ENCODE assay signal across 8 mouse cellular contexts in the genomic region with DNA sequence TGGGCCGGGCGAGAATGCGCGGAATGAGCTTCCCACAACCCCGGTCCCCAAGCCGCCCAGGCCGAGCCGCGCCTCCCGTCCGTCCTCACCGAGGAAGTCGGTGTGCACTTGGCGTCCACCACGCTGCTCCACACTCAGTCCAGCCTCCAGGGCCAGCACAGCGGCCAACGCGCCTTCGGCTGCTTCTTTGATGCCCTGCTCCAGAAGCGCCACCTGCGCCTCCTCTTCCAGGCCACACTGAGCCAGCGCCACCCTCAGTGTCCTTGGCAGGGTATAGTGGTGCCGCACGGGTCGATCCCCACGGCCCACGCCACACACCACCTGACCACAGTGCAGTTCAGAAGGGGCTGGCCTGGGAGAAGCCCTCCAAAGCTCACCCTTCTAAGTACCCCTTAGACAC. TPM values are rescaled to one million over a fixed set of nuclear protein-coding genes. Genes with fewer than 3 reads are reported as not detected.
DNase-seq lines count a peak whose midpoint lies in the region; ATAC-seq and TF ChIP-seq lines count a peak whose summit lies in the region.

No protein-coding gene starts in this region.

- DNase-seq in kidney, postnatal 0 days (ENCODE audit: low spot score) = no peak
- DNase-seq in kidney, postnatal 4 days = no peak
- peak; percentile 71 for DNase-seq in cerebellum, adult 9-10 months
- no peak for DNase-seq in hindbrain, embryonic 11.5 days (ENCODE audit: low spot score)
- DNase-seq in midbrain, embryonic 11.5 days (ENCODE audit: low spot score, missing footprints) = no peak
- DNase-seq in retina, postnatal 1 day = no peak
- no peak for DNase-seq in embryo, embryonic 10 days (ENCODE audit: low spot score)
- no peak for DNase-seq in kidney, adult 18-20 months

- H3K4me2 ChIP-seq in kidney, postnatal 0 days (ENCODE audit: low read length) = peak overlapping the region; percentile 61
- H3K4me2 ChIP-seq in hindbrain, embryonic 11.5 days (replicated peaks; ENCODE audit: low read depth, low read length) = peak overlapping the region; percentile 76
- H3K4me2 ChIP-seq in midbrain, embryonic 11.5 days = peak overlapping the region; percentile 76

- peak; percentile 29 for ATAC-seq in kidney, postnatal 0 days (replicated peaks; ENCODE audit: low FRiP score, low read depth)
- peak; percentile 63 for ATAC-seq in hindbrain, embryonic 11.5 days (ENCODE audit: low FRiP score)
- ATAC-seq in midbrain, embryonic 11.5 days (ENCODE audit: low FRiP score) = peak; percentile 65

- H3K9ac ChIP-seq in kidney, postnatal 0 days (ENCODE audit: low read depth, low read length) = peak overlapping the region; percentile 71
- peak overlapping the region; percentile 80 for H3K9ac ChIP-seq in hindbrain, embryonic 11.5 days (ENCODE audit: low read depth, low read length)
- H3K9ac ChIP-seq in midbrain, embryonic 11.5 days (ENCODE audit: low read length) = peak overlapping the region; percentile 84

- no peak for TF ChIP-seq CTCF in kidney, postnatal 0 days (IDR thresholded peaks at IDR 0.05; ENCODE audit: low read depth)

- peak overlapping the region; percentile 29 for H3K4me3 ChIP-seq in kidney, postnatal 0 days (replicated peaks; ENCODE audit: low read depth, low read length)
- peak overlapping the region; percentile 39 for H3K4me3 ChIP-seq in hindbrain, embryonic 11.5 days (ENCODE audit: low read depth, low read length)
- peak overlapping the region; percentile 34 for H3K4me3 ChIP-seq in midbrain, embryonic 11.5 days (ENCODE audit: low read depth, low read length)

- H3K27ac ChIP-seq in kidney, postnatal 0 days = peak overlapping the region; percentile 81
- H3K27ac ChIP-seq in hindbrain, embryonic 11.5 days (ENCODE audit: low read depth, low read length) = peak overlapping the region; percentile 82
- H3K27ac ChIP-seq in midbrain, embryonic 11.5 days (ENCODE audit: low read depth, low read length) = peak overlapping the region; percentile 74

- 8% methylated on average over 27 of the region's 27 CpGs for WGBS in kidney, postnatal 0 days
- 11% methylated on average over 27 of the region's 27 CpGs for WGBS in hindbrain, embryonic 11.5 days
- WGBS in midbrain, embryonic 11.5 days = 6% methylated on average over 27 of the region's 27 CpGs

- no peaks in the 10 kb centered on the region for H3K9me3 ChIP-seq in kidney, postnatal 0 days (replicated peaks; ENCODE audit: low read length)
- H3K9me3 ChIP-seq in hindbrain, embryonic 11.5 days (ENCODE audit: control insufficient read depth, low read length) = no peaks in the 10 kb centered on the region
- no peaks in the 10 kb centered on the region for H3K9me3 ChIP-seq in midbrain, embryonic 11.5 days (ENCODE audit: control insufficient read depth, low read length)

- H3K36me3 ChIP-seq in kidney, postnatal 0 days (ENCODE audit: insufficient read depth, low read length) = no peaks in the 10 kb centered on the region
- no peaks in the 10 kb centered on the region for H3K36me3 ChIP-seq in hindbrain, embryonic 11.5 days (ENCODE audit: control insufficient read depth, insufficient read depth, low read length)
- H3K36me3 ChIP-seq in midbrain, embryonic 11.5 days (ENCODE audit: control insufficient read depth, insufficient read depth, low read length) = no peaks in the 10 kb centered on the region

- no peaks in the 10 kb centered on the region for H3K27me3 ChIP-seq in kidney, postnatal 0 days (ENCODE audit: insufficient read depth, low read length)
- no peaks in the 10 kb centered on the region for H3K27me3 ChIP-seq in hindbrain, embryonic 11.5 days (ENCODE audit: control insufficient read depth, insufficient read depth, low read length)
- no peaks in the 10 kb centered on the region for H3K27me3 ChIP-seq in midbrain, embryonic 11.5 days (ENCODE audit: control insufficient read depth, insufficient read depth, low read length)

- peaks cover 22% of the 10 kb centered on the region for H3K4me1 ChIP-seq in kidney, postnatal 0 days (replicated peaks; ENCODE audit: insufficient read depth, low read length)
- peaks cover 5% of the 10 kb centered on the region; the same call in 1 of the 2 replicates for H3K4me1 ChIP-seq in hindbrain, embryonic 11.5 days (replicated peaks; ENCODE audit: control insufficient read depth, insufficient read depth, low read length)
- peaks cover 7% of the 10 kb centered on the region for H3K4me1 ChIP-seq in midbrain, embryonic 11.5 days (ENCODE audit: control insufficient read depth, insufficient read depth, low read length)

RNA-seq across cellular contexts. Expression of a gene that starts 5.5 kb away (rescaled TPM):
- polyA plus RNA-seq in kidney, postnatal 0 days (2015; fragmentation: Nextera tagmentation; extraction: Ambion mirVana) = 2.7 and 3.3 TPM in 2 replicates
- polyA plus RNA-seq in hindbrain, embryonic 11.5 days (2014; fragmentation: Nextera tagmentation; extraction: Ambion mirVana) = 2.8 and 3.3 TPM in 2 replicates
- polyA plus RNA-seq in midbrain, embryonic 11.5 days (2014; fragmentation: Nextera tagmentation; extraction: Ambion mirVana) = 2.5 and 2.9 TPM in 2 replicates

RNA-seq across cellular contexts. Expression of a gene that starts 6.7 kb away (rescaled TPM):
- 42.4 and 49.0 TPM in 2 replicates for polyA plus RNA-seq in kidney, postnatal 0 days (2015; fragmentation: Nextera tagmentation; extraction: Ambion mirVana)
- polyA plus RNA-seq in hindbrain, embryonic 11.5 days (2014; fragmentation: Nextera tagmentation; extraction: Ambion mirVana) = 42.2 and 45.7 TPM in 2 replicates
- polyA plus RNA-seq in midbrain, embryonic 11.5 days (2014; fragmentation: Nextera tagmentation; extraction: Ambion mirVana) = 35.4 and 46.8 TPM in 2 replicates

RNA-seq across cellular contexts. Expression of a gene that starts 16.4 kb away (rescaled TPM):
- polyA plus RNA-seq in kidney, postnatal 0 days (2015; fragmentation: Nextera tagmentation; extraction: Ambion mirVana) = 0.82 and 0.91 TPM in 2 replicates
- polyA plus RNA-seq in hindbrain, embryonic 11.5 days (2014; fragmentation: Nextera tagmentation; extraction: Ambion mirVana) = 1.0 and 1.1 TPM in 2 replicates
- polyA plus RNA-seq in midbrain, embryonic 11.5 days (2014; fragmentation: Nextera tagmentation; extraction: Ambion mirVana) = 0.75 and 1.7 TPM in 2 replicates

RNA-seq across cellular contexts. Expression of a gene that starts 21.3 kb away (rescaled TPM):
- polyA plus RNA-seq in kidney, postnatal 0 days (2015; fragmentation: Nextera tagmentation; extraction: Ambion mirVana) = 3.5 and 3.9 TPM in 2 replicates
- 0.79 and 0.96 TPM in 2 replicates for polyA plus RNA-seq in hindbrain, embryonic 11.5 days (2014; fragmentation: Nextera tagmentation; extraction: Ambion mirVana)
- polyA plus RNA-seq in midbrain, embryonic 11.5 days (2014; fragmentation: Nextera tagmentation; extraction: Ambion mirVana) = 0.29 and 1.5 TPM in 2 replicates

RNA-seq across cellular contexts. Expression of a gene that starts 21.4 kb away (rescaled TPM):
- 161 and 164 TPM in 2 replicates for polyA plus RNA-seq in kidney, postnatal 0 days (2015; fragmentation: Nextera tagmentation; extraction: Ambion mirVana)
- 119 and 123 TPM in 2 replicates for polyA plus RNA-seq in hindbrain, embryonic 11.5 days (2014; fragmentation: Nextera tagmentation; extraction: Ambion mirVana)
- 105 and 127 TPM in 2 replicates for polyA plus RNA-seq in midbrain, embryonic 11.5 days (2014; fragmentation: Nextera tagmentation; extraction: Ambion mirVana)
